Mouse (Mus musculus) ES-Bruce4 (cell line): ENCODE results near the gene Ly6g6f. TPM values are rescaled to one million over a fixed set of nuclear protein-coding genes. Genes with fewer than 3 reads are reported as not detected.
"Not testable (repeated sequence)": the region's sequence is repeated elsewhere in the genome, so short reads cannot be mapped to it uniquely, and the experiment has no call there.

Experiments used
- H3K27ac ChIP-seq: 2 replicates; pipeline ENCODE4 v1.5.1; 2012; ENCODE audit warnings: low read length, inconsistent platforms; ENCODE audit not compliant: insufficient read depth
- H3K27me3 ChIP-seq: 2 replicates; pipeline ENCODE4 v1.6.1; 2012; ENCODE audit warnings: mild to moderate bottlenecking, low read length, inconsistent platforms; ENCODE audit not compliant: control insufficient read depth, poor library complexity, insufficient read depth, severe bottlenecking
- H3K36me3 ChIP-seq: 2 replicates; pipeline ENCODE4 v1.6.1; 2012; ENCODE audit warnings: inconsistent platforms, mild to moderate bottlenecking, low read length, moderate library complexity; ENCODE audit not compliant: control insufficient read depth, poor library complexity, insufficient read depth, severe bottlenecking
- H3K4me1 ChIP-seq: one replicate; pipeline ENCODE4 v1.8.1; 2011; ENCODE audit warnings: low read length; ENCODE audit not compliant: control insufficient read depth, insufficient read depth
- H3K4me3 ChIP-seq: 2 replicates; pipeline ENCODE4 v1.5.1; 2011; ENCODE audit warnings: low read depth, mild to moderate bottlenecking, low read length
- H3K9ac ChIP-seq: 2 replicates; pipeline ENCODE4 v1.6.1; 2012; ENCODE audit warnings: low read depth, mild to moderate bottlenecking, inconsistent platforms; ENCODE audit not compliant: poor library complexity, severe bottlenecking
- H3K9me3 ChIP-seq: replicated peaks from 2 replicates; pipeline ENCODE4 v1.6.1; 2012; ENCODE audit warnings: mild to moderate bottlenecking, low read length, inconsistent platforms; ENCODE audit not compliant: control insufficient read depth, poor library complexity, insufficient read depth, severe bottlenecking
- CTCF ChIP-seq: IDR thresholded peaks from one replicate; pipeline ENCODE4 v1.8.1; 2011; ENCODE audit warnings: low read depth, low read length
- EP300 ChIP-seq: IDR thresholded peaks from 2 replicates; pipeline ENCODE4 v1.6.1; 2011; ENCODE audit warnings: low read depth, low read length; ENCODE audit not compliant: insufficient read depth
- POLR2A ChIP-seq: IDR thresholded peaks from one replicate; pipeline ENCODE4 v1.8.1; 2011; ENCODE audit warnings: low read length; ENCODE audit not compliant: insufficient read depth
- polyA plus RNA-seq: library from polyadenylated mRNA; stranded (reverse); fragments of >200 nt; gene quantifications from 2 replicates; pipeline ENCODE4 v1.2.4, GENCODE M21; 2011; ENCODE audit warnings: low read depth; ENCODE audit not compliant: missing spikeins, insufficient read depth, insufficient read length

Ly6g6f gene
- polyA plus RNA-seq, 1 experiment: not detected

DNA sequence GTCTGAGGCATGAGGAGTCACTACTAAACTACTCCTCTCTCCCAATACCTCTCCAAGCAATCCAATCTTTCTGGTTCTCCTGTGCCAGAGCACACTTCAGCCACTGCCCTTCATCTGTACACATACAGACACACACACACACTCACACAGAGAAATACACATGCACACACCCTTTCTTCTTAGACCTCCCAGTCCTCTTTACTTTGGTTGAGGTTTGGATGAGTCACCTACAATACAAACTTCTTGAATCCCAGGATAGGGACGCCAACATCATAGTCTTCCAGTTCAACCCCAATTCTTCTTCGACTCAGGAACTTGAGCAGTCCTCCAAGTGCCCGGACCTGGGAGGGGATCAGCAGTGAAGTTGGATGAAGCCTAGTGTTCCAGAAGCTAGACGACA lies 41.6 kb downstream of the Ly6g6f start:
- TF ChIP-seq CTCF: no peak
- TF ChIP-seq EP300: no peak
- H3K27ac ChIP-seq: no peak overlapping the region
- no peaks in the 10 kb centered on the region for H3K27me3 ChIP-seq
- H3K4me1 ChIP-seq: peaks cover 3% of the 10 kb centered on the region
- no peaks in the 10 kb centered on the region for H3K9me3 ChIP-seq
- H3K9ac ChIP-seq: no peak overlapping the region
- H3K4me3 ChIP-seq: no peak overlapping the region
- no peaks in the 10 kb centered on the region for H3K36me3 ChIP-seq

DNA sequence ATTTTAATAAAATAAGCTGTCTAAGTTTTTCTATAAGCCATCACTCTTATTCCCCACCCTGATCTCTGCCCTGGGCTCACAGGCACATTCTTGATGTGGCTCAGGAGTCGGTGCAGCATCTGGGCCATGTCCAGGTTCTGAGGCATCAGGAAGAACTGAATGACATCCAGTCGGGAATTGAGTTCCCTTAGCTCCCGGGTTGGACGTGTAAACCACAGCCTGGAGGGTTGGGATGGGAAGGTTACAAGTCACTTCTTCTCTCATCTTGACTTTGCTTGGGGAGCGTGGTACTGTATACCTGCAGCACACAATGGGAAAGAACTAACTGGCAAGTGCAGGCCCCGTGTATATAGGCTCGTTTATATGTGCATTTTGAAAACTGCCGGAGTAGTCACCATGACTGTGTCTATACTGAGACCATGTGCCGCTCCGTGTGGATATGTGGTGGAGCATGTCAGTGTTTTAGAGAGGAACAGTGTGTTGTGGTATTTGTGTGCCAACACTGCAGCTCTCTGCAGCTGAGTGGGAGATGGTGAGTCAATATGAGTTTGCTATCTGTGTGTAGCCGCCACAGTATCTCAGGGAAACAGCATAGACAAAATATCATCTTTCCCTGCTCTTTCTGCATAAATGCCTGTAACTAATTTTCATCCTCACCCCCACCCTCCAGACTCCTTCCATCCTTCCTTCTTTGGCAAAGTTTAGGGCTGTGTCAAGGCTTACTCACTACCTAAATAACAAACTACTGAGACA lies 46.1 kb downstream of the Ly6g6f start:
- Histone ChIP-seq H3K36me3 (no peaks in the 10 kb centered on the region), H3K27ac (no peak overlapping the region), H3K4me1 (no peaks in the 10 kb centered on the region), H3K9me3 (no peaks in the 10 kb centered on the region), H3K4me3 (no peak overlapping the region), H3K27me3 (no peaks in the 10 kb centered on the region), H3K9ac (no peak overlapping the region)
- TF ChIP-seq CTCF (no peak), POLR2A (no peak)

DNA sequence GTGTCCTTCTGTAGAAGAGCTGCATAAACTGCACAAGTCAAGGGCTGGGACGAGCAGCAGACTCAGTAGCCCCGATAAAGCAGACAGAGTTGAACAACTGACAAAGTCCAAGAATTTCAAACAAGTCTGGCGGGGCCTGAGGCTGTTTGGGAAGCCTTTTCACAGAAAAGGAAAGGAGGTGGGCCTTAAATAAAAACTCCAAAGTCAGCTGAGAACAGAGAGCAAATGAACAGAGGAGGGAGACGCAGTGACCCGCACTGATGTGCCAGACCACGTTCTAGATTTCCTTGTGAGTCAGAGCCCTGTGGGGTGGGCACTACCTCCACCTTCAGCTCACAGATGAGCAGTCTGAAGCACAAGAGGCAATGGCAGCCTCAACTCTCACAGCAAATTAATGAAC lies 50.5 kb downstream of the Ly6g6f start:
- Histone ChIP-seq H3K36me3 (no peaks in the 10 kb centered on the region), H3K4me3 (no peak overlapping the region), H3K27ac (no peak overlapping the region), H3K9ac (no peak overlapping the region), H3K4me1 (no peaks in the 10 kb centered on the region), H3K9me3 (no peaks in the 10 kb centered on the region), H3K27me3 (no peaks in the 10 kb centered on the region)
- TF ChIP-seq CTCF: no peak
- no peak for TF ChIP-seq POLR2A
- TF ChIP-seq EP300: no peak

DNA sequence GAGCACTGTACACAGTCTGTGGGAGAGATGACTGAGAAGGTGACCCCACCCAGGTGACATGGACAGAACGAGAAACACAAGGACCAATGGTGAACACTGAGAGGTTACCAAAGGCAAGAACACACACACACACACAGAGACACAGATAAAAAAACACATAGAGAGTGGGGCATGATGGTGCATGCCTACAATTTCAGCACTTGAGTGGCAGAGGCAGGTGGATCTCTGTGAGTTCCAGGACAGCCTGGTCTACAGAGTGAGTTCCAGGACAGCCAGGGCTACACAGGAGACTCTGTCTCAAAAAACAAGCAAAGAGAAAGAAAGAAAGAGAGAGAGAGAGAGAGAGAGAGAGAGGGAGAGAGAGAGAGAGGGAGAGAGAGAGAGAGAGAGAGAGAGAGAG lies 51.7 kb downstream of the Ly6g6f start:
- not testable (repeated sequence) for H3K4me3 ChIP-seq, H3K4me1 ChIP-seq, H3K9me3 ChIP-seq, H3K9ac ChIP-seq, H3K27me3 ChIP-seq, H3K36me3 ChIP-seq, H3K27ac ChIP-seq

DNA sequence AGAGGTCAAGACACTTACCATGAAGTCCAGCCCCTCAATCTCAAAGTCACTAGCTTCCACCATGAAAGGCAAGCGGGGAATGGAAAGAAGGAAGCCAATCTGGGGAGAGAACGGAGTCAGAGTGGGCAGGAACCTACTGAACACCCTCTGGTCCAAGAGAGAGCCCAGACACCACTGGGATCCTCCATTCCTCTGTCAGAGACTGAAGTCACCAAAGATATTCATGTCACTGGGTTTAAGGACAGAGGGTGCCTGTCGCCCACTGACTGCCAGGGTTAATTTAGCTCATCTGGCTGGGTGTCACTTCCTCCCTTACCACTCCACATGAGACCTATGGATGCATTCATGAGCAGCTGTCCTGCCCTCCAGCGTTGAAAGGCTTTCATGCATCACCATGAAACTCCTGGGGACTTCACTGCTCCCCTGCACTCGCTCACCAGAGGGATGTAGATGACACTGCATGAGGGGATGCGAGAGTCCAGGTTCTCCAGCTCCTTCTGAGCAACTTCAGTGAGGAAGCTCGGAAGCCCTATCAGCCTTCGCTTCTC lies 53.0 kb downstream of the Ly6g6f start:
- H3K27me3 ChIP-seq: no peaks in the 10 kb centered on the region

DNA sequence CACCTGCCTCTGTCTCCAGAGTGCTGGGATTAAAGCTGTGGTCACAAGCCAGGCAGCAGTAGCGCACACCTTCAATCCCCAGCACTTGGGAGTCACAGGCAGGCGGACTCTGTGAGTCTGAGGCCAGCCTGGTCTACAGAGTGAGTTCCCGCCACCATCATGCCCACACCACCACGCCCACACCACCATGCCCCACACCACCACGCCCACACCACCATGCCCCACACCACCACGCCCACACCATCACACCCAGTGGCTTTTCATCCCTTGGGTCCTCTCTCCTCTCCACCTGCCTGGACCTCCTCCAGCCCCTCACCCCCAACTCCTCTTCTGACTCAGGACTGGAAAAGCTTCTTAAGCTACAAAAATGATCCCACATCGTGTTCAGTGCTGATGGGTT lies 53.5 kb downstream of the Ly6g6f start:
- no peak overlapping the region for H3K9ac ChIP-seq
- no peaks in the 10 kb centered on the region for H3K9me3 ChIP-seq
- H3K27ac ChIP-seq: no peak overlapping the region
- H3K36me3 ChIP-seq: no peaks in the 10 kb centered on the region
- H3K27me3 ChIP-seq: no peaks in the 10 kb centered on the region
- H3K4me3 ChIP-seq: no peak overlapping the region
- H3K4me1 ChIP-seq: no peaks in the 10 kb centered on the region
- TF ChIP-seq EP300: no peak
- no peak for TF ChIP-seq CTCF
- no peak for TF ChIP-seq POLR2A

More for the DNA sequence above, 53.0 kb downstream of the Ly6g6f start:
- Histone ChIP-seq H3K9me3 (no peaks in the 10 kb centered on the region), H3K27ac (no peak overlapping the region), H3K9ac (no peak overlapping the region), H3K4me3 (no peak overlapping the region), H3K4me1 (no peaks in the 10 kb centered on the region), H3K36me3 (no peaks in the 10 kb centered on the region)
- TF ChIP-seq CTCF (no peak), POLR2A (no peak), EP300 (no peak)
